Mouse (Mus musculus): ENCODE data around the gene Rbp2. TPM values are rescaled to one million over a fixed set of nuclear protein-coding genes. Genes with fewer than 3 reads are reported as not detected.

The Rbp2 gene
- total RNA-seq, 2 experiments from 2014 or later, result not detected

DNA sequence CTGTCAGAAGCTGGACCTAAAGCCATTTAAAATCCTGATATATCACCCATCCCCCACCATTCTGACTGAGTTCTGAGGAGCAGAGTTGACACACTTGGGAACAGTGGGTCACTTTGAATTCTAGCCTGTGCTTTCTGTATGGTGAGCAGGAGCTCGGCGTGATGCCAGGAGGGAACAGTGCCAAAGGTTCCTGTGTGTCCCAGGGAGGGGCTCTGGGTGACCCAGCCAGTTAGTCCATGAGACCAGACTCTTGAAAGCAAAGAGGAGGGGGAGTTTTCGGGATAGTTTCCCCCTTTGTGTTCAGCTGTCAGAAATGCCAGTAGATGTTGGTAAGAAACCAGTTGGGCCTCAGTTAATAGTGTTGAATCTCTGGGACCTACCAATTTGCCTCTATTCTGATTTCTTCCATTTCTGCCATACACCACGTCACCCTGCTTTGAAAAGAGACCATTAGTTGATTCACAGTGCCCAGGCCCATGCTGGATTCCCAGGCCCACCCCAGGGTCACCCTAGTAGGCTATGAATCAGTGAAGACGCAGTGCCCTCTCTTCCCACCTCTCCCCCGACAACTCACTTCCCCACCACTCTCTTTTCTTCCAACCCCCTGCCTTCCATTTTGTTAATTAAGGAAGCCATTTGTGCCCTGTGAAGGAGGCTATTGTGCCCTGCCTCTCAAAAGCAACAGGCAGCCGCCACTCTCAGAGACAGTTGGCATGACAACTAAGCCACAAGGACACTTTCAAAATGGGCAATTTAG is 39.0 kb downstream of the Rbp2 start:
- DNase-seq, result no peak

DNA sequence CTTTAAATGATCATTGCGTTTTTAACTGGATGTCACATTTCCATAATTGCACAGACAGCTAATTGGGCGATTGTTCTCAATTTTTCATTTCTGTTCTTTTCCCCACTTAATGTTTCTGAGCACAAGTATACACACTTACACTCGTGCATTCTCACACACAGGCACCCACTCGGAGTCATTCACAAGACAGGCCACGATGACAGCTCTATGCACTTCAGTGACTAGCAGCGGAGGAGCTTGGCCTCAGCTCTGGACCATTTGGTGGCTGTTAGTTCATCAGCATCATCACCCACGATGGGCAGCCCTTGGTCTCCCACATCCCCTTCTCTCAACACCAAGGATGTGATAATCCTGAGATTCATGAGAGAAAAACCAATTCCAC is 39.6 kb downstream of the Rbp2 start:
- DNase-seq, result no peak

DNA sequence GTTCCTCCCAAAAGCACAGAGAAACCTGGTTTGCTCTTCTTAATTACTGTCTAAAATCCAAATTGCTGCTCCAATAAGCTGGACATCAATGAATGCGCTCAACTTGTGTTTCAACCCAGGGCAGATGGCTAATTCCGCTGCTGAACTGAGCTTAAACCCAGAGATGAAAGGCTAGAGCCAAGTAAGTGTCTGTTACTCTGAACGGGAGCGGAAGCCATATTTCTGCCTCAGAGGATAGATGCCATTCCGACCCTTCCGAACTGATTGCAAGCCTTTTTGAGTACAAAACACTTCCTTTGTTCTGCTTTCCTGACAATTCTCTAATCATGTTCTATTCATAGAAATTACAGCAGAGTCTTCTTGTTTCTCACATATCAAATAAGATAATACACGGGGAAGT is 41.3 kb downstream of the Rbp2 start:
- no peak for DNase-seq

DNA sequence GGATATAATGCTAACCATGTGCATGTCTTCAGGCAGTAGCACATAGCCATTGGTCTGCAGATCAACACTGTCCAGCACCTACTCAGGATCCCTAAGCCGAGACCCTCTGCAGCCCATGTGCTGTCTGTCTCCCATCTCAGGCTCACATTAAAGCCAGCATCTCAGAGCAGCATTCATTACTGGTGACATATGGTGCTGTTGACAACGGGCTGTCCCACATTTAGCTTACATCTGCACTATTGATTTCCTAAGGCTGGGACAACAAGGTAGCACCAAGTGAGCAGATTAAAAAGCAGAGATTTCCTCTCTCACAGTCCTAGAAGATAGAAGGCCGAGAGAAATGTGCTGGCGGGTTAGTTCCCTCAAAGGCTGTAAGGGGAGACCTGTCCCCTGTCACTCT is 43.9 kb downstream of the Rbp2 start:
- no peak for DNase-seq

DNA sequence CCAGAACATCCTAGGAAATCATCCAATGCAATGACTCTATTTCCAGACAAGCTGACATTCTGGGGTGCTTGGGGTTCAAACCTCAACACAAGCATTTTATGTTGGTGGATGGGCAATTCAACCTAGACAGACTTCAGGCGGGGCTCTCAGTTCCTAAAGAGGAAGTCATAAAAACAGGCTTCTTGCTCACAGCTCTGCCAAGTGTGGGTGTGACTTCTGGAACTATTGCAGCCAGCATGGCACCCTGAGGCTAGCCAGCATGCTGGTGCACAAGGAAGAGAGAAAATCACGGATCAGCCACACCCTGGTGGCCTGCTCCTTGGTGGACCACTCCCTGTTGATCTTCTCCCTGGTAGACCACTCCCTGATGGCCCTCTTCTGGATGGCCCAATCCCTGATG is 45.1 kb downstream of the Rbp2 start:
- no peak for DNase-seq

DNA sequence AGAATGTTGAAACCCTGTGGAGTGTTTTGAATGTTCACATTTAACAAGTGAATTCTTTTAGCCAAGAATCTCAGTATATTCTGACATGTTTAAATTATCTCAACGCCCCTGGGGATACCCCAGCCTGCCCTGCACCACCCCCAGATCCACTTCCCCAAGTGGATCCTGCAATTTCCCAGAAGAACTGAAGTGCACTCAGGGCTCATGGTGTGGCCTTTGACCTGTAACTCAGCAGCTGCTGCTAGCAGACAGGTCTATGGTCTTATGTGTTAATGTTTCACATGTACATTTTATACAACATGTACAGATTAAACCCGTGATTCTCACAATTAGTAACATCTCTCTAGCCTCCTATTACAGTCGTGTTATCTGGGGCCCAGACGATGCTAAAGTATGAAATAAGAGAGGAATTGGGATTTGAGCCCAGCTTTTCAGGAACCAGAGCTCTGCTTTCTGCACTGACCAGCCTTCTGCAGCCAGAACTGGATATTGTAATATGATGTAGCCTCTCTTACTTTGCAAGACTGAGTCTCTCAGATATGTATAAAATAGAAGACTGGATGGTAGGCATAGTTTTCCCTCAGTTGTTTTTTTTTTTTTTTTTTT is 48.9 kb downstream of the Rbp2 start:
- no peak for DNase-seq

DNA sequence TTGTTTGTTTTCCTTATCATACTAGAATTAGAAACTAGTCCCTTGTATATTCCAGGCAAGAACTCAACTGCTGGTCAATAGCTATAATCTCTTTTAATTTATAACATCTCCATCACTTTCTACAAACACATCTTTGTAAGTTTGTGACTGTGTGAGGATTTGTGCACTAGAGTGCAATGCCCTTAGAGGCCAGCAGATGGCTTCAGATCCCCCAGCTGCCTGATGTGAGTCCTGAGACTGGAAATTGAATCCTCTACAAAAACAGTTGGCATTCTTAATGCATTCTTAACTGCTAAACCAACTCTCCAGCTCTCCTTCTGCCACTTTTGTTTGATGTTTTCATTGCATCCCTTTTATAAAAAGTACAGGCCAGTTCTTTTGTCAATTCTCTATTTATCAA is 49.8 kb downstream of the Rbp2 start:
- DNase-seq, result no peak

DNA sequence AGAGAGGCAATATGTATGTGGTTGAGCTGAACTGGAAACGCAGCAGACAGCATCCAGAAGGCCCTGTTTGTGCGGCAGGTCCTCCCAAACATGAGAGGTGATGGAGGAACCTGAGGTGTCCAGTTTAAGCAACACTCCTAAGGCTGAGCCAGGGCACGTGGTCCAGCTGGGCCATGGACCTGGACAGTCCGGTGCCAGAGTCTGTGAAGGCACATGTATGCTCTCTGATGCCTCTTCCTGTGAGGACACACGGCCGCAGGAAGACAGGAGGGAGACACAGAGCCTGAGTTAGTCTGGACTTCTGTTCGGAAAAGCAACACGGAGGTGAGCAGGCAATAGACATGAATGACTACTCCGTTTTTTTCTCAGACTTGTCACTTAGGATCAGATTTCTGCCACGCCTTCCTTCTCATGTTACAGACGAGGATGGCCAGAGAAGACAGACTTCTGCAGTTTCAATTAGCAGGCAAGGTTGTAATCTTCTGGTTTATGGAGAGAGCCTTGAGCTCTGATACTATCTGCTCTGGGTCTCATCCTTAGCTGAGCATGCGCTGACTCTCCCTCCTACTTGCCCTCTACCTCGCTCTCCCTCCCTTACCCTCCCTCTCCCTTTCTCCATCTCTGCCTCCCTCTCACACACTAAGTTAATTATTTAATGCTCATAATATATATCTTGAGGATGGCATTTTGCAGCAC is 52.2 kb downstream of the Rbp2 start:
- no peak for DNase-seq

DNA sequence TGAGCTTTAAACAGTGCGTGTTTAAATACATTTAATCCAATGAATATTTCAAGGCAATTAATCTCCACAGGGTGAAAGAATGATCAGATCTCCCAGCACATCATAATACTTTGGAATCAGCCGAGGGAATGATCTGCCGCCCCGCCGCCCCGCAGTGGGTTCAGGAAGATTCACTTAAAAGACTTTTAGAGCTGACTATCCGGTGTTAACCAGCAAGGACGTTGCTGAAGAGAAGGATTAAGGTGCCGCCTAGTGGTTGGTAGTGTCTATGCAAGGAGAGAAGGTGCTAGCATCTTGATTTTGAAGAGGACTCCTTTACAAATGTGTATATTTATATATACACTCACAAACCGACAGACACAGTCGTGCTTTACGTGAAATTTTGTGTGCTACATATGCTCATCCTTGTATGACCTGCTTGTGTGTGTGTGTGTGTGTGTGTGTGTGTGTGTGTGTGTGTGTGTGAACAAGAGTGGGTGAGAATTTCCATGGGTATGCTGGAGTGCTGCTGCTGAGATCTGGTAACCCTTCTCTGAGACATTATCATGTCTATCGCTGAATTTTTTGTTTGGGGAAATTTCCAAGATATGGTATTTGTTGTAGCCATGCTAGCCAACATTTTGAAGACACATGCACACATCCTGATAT is 52.9 kb downstream of the Rbp2 start:
- DNase-seq, result peak; percentile 57 to 79

DNA sequence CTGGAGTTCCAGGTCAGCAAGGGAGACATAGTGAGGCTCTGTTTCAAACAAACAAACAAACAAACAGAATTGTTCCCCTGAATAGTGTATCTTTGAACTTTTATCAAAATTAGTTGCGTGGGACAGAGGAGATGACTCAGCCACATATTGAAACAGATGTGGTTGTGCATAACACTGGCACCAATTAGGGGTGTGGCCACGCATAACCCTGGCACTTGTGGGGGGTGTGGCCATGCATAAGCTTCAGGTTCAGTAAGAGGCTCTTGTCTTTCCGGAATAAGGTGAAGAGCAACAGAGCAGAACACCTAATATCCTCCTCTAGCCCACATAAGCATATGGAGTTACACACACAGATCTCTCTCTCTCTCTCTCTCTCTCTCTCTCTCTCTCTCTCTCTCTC is 58.1 kb downstream of the Rbp2 start:
- DNase-seq, result no peak

Other genes with a start within 250 kb of the Rbp2 start
- 10 to 100 TPM; 19.5 to 19.6 TPM for gene Nmnat3, start 198.7 kb upstream of the Rbp2 start, total RNA-seq (2021)
- gene Rbp1, start 63.2 kb upstream of the Rbp2 start, total RNA-seq (2021), result 1 to 10 TPM; 6.7 to 7.7 TPM
- 100 to 1,000 TPM; 104 to 110 TPM for gene Copb2, start 77.6 kb downstream of the Rbp2 start, total RNA-seq (2021)
- 10 to 100 TPM; 33.3 to 34.4 TPM for gene Mrps22, start 115.5 kb downstream of the Rbp2 start, total RNA-seq (2021)

All from heart, adult 18-20 months (tissue).